Mouse (Mus musculus): ENCODE results near the gene Gmeb1. TPM values are rescaled to one million over a fixed set of nuclear protein-coding genes. Genes with fewer than 3 reads are reported as not detected.

Gene Gmeb1
- polyA plus RNA-seq, 1 experiment from 2014 or later, result 8.9 TPM

DNA sequence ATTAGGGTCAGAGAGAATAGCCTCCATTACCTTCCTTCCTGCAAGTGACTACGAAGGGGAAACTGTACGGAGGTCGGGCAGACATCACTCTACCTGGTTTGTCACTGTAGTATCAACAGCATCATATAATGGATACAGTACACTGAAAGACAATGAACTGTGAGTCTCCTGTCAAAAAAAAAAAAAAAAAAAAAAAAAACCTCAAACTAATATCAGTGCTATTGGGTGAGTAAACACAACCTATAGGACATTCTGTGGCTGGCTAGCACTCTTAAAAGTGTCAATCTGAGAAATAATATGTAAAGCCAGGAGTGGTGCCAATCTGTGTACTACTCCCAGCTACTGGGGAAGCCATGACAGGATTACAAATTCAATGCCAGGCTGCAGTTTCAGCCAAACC lies 78.2 kb downstream of the Gmeb1 start:
- H3K4me1 ChIP-seq (replicated peaks; ENCODE audit: control insufficient read depth, insufficient read depth, low read length), result no peaks in the 10 kb centered on the region
- no peak overlapping the region for H3K4me2 ChIP-seq (replicated peaks; ENCODE audit: low read depth)
- TF ChIP-seq CTCF (IDR thresholded peaks at IDR 0.05; ENCODE audit: low read depth), result no peak
- WGBS, result 94% methylated on average over 3 of the region's 3 CpGs
- no peak overlapping the region for H3K4me3 ChIP-seq (ENCODE audit: low read depth, low read length)
- no peaks in the 10 kb centered on the region for H3K9me3 ChIP-seq (ENCODE audit: control insufficient read depth)
- H3K36me3 ChIP-seq (ENCODE audit: control insufficient read depth, insufficient read depth), result peaks cover 31% of the 10 kb centered on the region
- ATAC-seq, result no peak
- H3K9ac ChIP-seq (ENCODE audit: low read depth, low read length), result no peak overlapping the region
- no peaks in the 10 kb centered on the region for H3K27me3 ChIP-seq (replicated peaks; ENCODE audit: control insufficient read depth, insufficient read depth, low read length)
- no peak overlapping the region for H3K27ac ChIP-seq (ENCODE audit: low read depth, low read length)

DNA sequence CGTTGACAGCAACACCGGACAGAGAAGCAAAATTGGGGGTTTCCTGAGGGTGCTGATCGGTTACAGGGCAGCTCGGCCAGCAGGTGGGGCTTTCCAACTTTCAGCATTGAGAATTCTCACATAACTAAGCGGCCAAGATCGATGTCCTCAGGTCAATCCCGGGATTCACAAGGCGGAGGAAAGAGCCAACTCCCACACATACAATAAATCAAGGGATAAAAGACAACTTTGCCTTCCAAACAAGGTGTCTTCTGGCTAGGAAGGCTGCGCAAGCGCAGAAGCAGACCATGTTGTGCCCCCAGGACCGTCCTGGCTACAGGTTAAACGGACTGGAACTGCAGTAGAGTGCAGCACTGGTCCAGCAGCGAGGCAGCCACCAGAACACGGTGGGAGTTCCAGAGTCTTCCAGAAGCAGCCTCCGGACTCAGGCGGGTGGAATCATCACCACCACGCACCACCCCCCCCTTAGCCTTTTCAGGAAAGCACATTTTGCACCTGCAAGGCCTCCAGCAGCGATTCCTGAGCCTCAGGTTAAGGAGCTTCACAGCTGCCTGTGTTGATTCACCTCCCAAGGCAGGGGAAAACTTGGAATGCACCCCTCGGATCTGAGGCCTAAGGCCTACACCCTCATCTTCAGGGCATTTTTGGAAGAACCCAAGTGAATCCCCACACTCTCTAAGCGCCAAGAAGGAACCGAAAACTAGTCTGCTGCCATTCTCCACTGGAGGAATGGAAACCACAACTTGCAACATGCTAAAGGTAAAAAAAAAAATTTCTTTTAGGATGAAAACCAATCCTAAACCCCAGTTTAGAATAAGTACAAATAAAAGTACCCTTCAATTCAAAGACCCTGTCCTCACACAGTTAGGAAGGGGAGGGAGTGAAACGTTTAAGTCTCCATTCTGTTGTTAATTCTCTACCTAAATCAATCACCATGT lies 79.4 kb downstream of the Gmeb1 start:
- H3K27ac ChIP-seq (ENCODE audit: low read depth, low read length), result no peak overlapping the region
- 56% methylated on average over 22 of the region's 22 CpGs for WGBS
- no peaks in the 10 kb centered on the region for H3K9me3 ChIP-seq (ENCODE audit: control insufficient read depth)
- no peak overlapping the region for H3K4me3 ChIP-seq (ENCODE audit: low read depth, low read length)
- H3K4me1 ChIP-seq (replicated peaks; ENCODE audit: control insufficient read depth, insufficient read depth, low read length), result no peaks in the 10 kb centered on the region
- TF ChIP-seq CTCF (IDR thresholded peaks at IDR 0.05; ENCODE audit: low read depth), result peak; percentile 55
- ATAC-seq, result no peak
- peaks cover 31% of the 10 kb centered on the region for H3K36me3 ChIP-seq (ENCODE audit: control insufficient read depth, insufficient read depth)
- no peaks in the 10 kb centered on the region for H3K27me3 ChIP-seq (replicated peaks; ENCODE audit: control insufficient read depth, insufficient read depth, low read length)
- H3K9ac ChIP-seq (ENCODE audit: low read depth, low read length), result no peak overlapping the region
- H3K4me2 ChIP-seq (replicated peaks; ENCODE audit: low read depth), result no peak overlapping the region

DNA sequence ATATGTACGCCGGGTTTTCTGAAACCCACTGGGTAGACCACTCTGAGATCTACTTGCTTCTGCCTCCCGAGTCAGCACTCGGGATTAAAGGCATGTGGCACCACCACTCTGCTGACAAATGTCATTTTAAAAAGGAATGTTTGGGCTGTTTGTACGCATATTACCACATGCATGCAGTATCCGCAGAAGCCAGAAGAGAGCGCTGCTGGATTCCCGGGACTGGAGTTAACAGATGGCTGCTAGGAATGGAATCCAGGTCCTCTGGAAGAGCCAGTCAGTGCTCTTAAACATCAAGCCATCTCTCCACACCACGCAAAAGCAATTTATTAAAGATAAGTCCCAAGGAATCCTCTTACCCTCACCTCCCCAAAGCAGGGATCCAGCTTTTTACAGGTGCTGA lies 80.7 kb downstream of the Gmeb1 start:
- Histone ChIP-seq H3K4me3 (ENCODE audit: low read depth, low read length) (no peak overlapping the region), H3K27me3 (replicated peaks; ENCODE audit: control insufficient read depth, insufficient read depth, low read length) (no peaks in the 10 kb centered on the region), H3K4me2 (replicated peaks; ENCODE audit: low read depth) (no peak overlapping the region), H3K27ac (ENCODE audit: low read depth, low read length) (no peak overlapping the region), H3K36me3 (ENCODE audit: control insufficient read depth, insufficient read depth) (peaks cover 26% of the 10 kb centered on the region), H3K9me3 (ENCODE audit: control insufficient read depth) (no peaks in the 10 kb centered on the region), H3K9ac (ENCODE audit: low read depth, low read length) (no peak overlapping the region), H3K4me1 (replicated peaks; ENCODE audit: control insufficient read depth, insufficient read depth, low read length) (no peaks in the 10 kb centered on the region)
- 75% methylated on average over 9 of the region's 9 CpGs for WGBS
- no peak for ATAC-seq
- peak; percentile 62 for TF ChIP-seq CTCF (IDR thresholded peaks at IDR 0.05; ENCODE audit: low read depth)

DNA sequence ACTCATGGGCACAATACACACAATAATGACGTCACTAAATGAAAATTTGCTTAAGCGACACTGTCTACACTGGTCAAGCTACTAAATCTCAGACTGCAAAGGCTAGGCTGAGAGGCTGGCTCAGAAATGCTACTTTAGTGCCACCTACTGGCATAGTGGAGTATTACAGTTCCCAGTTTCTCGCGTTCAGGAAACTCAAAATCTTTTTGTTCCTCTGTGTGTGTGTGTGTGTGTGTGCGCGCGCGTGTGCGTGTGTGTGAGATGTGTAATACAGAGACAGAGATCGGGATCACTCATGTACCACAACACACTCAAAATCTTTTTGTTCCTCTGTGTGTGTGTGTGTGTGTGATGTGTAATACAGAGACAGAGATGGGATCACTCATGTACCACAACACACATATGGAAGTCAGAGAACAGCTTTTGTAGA lies 82.8 kb downstream of the Gmeb1 start:
- Histone ChIP-seq H3K36me3 (ENCODE audit: control insufficient read depth, insufficient read depth) (peaks cover 11% of the 10 kb centered on the region), H3K4me3 (ENCODE audit: low read depth, low read length) (no peak overlapping the region), H3K4me1 (replicated peaks; ENCODE audit: control insufficient read depth, insufficient read depth, low read length) (no peaks in the 10 kb centered on the region), H3K4me2 (replicated peaks; ENCODE audit: low read depth) (no peak overlapping the region), H3K27me3 (replicated peaks; ENCODE audit: control insufficient read depth, insufficient read depth, low read length) (no peaks in the 10 kb centered on the region), H3K27ac (ENCODE audit: low read depth, low read length) (no peak overlapping the region), H3K9ac (ENCODE audit: low read depth, low read length) (no peak overlapping the region), H3K9me3 (ENCODE audit: control insufficient read depth) (no peaks in the 10 kb centered on the region)
- peak; percentile 66 for ATAC-seq
- TF ChIP-seq CTCF (IDR thresholded peaks at IDR 0.05; ENCODE audit: low read depth), result peak; percentile 96
- WGBS, result 7% methylated on average over 10 of the region's 10 CpGs

DNA sequence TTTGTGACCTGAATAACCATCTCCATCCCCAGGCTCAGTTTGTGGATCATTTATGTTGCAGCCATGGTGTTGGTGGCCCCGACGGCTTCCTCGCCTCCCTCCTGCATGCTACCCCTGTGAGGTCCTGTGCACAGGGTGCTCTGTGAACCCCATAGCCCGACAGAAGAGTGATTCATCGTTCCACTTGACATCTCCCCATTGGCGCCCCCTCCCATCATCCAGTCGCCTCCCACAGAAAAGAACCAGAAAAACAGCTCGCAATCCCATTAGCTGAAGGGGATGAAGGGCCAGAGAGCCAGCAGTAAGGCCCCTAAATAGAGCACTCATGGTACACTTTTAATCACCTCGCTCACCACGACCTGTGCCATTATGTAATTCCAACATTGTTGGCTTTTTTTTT lies 84.9 kb downstream of the Gmeb1 start:
- H3K9me3 ChIP-seq (ENCODE audit: control insufficient read depth), result no peaks in the 10 kb centered on the region
- no peak overlapping the region for H3K4me2 ChIP-seq (replicated peaks; ENCODE audit: low read depth)
- no peak overlapping the region for H3K27ac ChIP-seq (ENCODE audit: low read depth, low read length)
- no peak overlapping the region for H3K4me3 ChIP-seq (ENCODE audit: low read depth, low read length)
- no peak for TF ChIP-seq CTCF (IDR thresholded peaks at IDR 0.05; ENCODE audit: low read depth)
- no peak overlapping the region for H3K9ac ChIP-seq (ENCODE audit: low read depth, low read length)
- WGBS, result 63% methylated on average over 10 of the region's 10 CpGs
- ATAC-seq, result no peak
- no peaks in the 10 kb centered on the region for H3K27me3 ChIP-seq (replicated peaks; ENCODE audit: control insufficient read depth, insufficient read depth, low read length)
- H3K36me3 ChIP-seq (ENCODE audit: control insufficient read depth, insufficient read depth), result no peaks in the 10 kb centered on the region
- no peaks in the 10 kb centered on the region for H3K4me1 ChIP-seq (replicated peaks; ENCODE audit: control insufficient read depth, insufficient read depth, low read length)

Small RNAs within 50 kb of the gene (microRNA-seq; reads per million reads assigned to microRNA genes)
- gene Gm22033, result not detected

Other genes with a start within 250 kb of the Gmeb1 start
- 0.08 and 0.09 TPM in 2 replicates for gene Gm10300, start 186.9 kb downstream of the Gmeb1 start, polyA plus RNA-seq (2015; fragmentation: Nextera tagmentation; extraction: Ambion mirVana)
- 22.2 TPM in 2 replicates for gene Epb41, start 186.3 kb downstream of the Gmeb1 start, polyA plus RNA-seq (2015; fragmentation: Nextera tagmentation; extraction: Ambion mirVana)
- 0.24 and 0.29 TPM in 2 replicates for gene Oprd1, start 117.1 kb downstream of the Gmeb1 start, polyA plus RNA-seq (2015; fragmentation: Nextera tagmentation; extraction: Ambion mirVana)
- 38.3 and 44.9 TPM in 2 replicates for gene Ythdf2, start 49.3 kb downstream of the Gmeb1 start, polyA plus RNA-seq (2015; fragmentation: Nextera tagmentation; extraction: Ambion mirVana)
- gene Taf12, start 12.8 kb upstream of the Gmeb1 start, polyA plus RNA-seq (2015; fragmentation: Nextera tagmentation; extraction: Ambion mirVana), result 43.2 and 47.5 TPM in 2 replicates
- 48.2 and 48.3 TPM in 2 replicates for gene Rab42, start 41.8 kb upstream of the Gmeb1 start, polyA plus RNA-seq (2015; fragmentation: Nextera tagmentation; extraction: Ambion mirVana)
- gene Trnau1ap, start 67.9 kb upstream of the Gmeb1 start, polyA plus RNA-seq (2015; fragmentation: Nextera tagmentation; extraction: Ambion mirVana), result 80.1 and 84.1 TPM in 2 replicates
- gene Rcc1, start 92.0 kb upstream of the Gmeb1 start, polyA plus RNA-seq (2015; fragmentation: Nextera tagmentation; extraction: Ambion mirVana), result 47.4 and 48.7 TPM in 2 replicates
- 16.7 and 17.5 TPM in 2 replicates for gene Phactr4, start 160.9 kb upstream of the Gmeb1 start, polyA plus RNA-seq (2015; fragmentation: Nextera tagmentation; extraction: Ambion mirVana)
- gene Med18, start 202.3 kb upstream of the Gmeb1 start, polyA plus RNA-seq (2015; fragmentation: Nextera tagmentation; extraction: Ambion mirVana), result 8.8 and 9.5 TPM in 2 replicates
- gene Sesn2, start 248.9 kb upstream of the Gmeb1 start, polyA plus RNA-seq (2015; fragmentation: Nextera tagmentation; extraction: Ambion mirVana), result 17.2 and 18.0 TPM in 2 replicates